Mouse (Mus musculus): Measurements from ENCODE around the gene Fbxo10.

- TF ChIP-seq CTCF (IDR thresholded peaks at IDR 0.05; ENCODE audit: low read depth, low read length) (no peak), POLR2A (IDR thresholded peaks at IDR 0.05; ENCODE audit: extremely low read depth, insufficient read depth, low read length) (no peak)
Measured at GRCm38 (mm10) chr4:45106409-45106808, 22.0 kb upstream of the Fbxo10 start.

Data from liver, adult 2 months (tissue).